Mouse (Mus musculus) MEL (cell line): ENCODE measurements around the gene Hoxc6. TPM values are rescaled to one million over a fixed set of nuclear protein-coding genes. Genes with fewer than 3 reads are reported as not detected.

Experiments
- DNase-seq: peaks from one replicate; pipeline ENCODE4 v3.0.0; 2011; ENCODE audit warnings: low read depth, low spot score
- H3K27ac ChIP-seq: 2 replicates; pipeline ENCODE4 v1.5.1; 2012; ENCODE audit warnings: low read depth, mild to moderate bottlenecking, control low read depth, low read length, moderate library complexity; ENCODE audit not compliant: control insufficient read depth
- H3K27me3 ChIP-seq, 2 experiments: fragments of 150-350 bp in 1 of 2; sonication (generic) in 1 of 2; 2 replicates each; pipeline ENCODE4 v1.6.1; 2012; ENCODE audit warnings: low read length in 2 of 2, mild to moderate bottlenecking in 2 of 2, improper control_type of control experiment in 1 of 2, moderate library complexity in 1 of 2; ENCODE audit not compliant: insufficient read depth in 2 of 2, control insufficient read depth in 1 of 2
- H3K36me3 ChIP-seq, 2 experiments: 2 replicates each; pipeline ENCODE4 v1.6.1; 2012 to 2014; ENCODE audit warnings: low read length in 2 of 2, improper control_type of control experiment in 1 of 2, inconsistent platforms in 1 of 2, mild to moderate bottlenecking in 1 of 2; ENCODE audit not compliant: insufficient read depth in 2 of 2, control insufficient read depth in 1 of 2
- H3K4me1 ChIP-seq, 2 experiments: fragments of 150-350 bp in 1 of 2; sonication (generic) in 1 of 2; 2 replicates each; pipeline ENCODE4 v1.6.1; 2012; ENCODE audit warnings: low read length in 2 of 2, improper control_type of control experiment in 1 of 2, mild to moderate bottlenecking in 1 of 2; ENCODE audit not compliant: insufficient read depth in 2 of 2, control insufficient read depth in 1 of 2
- H3K4me3 ChIP-seq, 2 experiments: fragments of 150-350 bp in 1 of 2; sonication (generic) in 1 of 2; 2 replicates each; pipeline ENCODE4 v1.5.1; 2012; ENCODE audit warnings: low read depth in 2 of 2, low read length in 2 of 2, mild to moderate bottlenecking in 2 of 2, moderate library complexity in 2 of 2, control low read depth in 1 of 2, improper control_type of control experiment in 1 of 2; ENCODE audit not compliant: control insufficient read depth in 1 of 2, insufficient read depth in 1 of 2
- H3K79me2 ChIP-seq: 2 replicates; pipeline ENCODE4 v1.6.1; 2012; ENCODE audit warnings: mild to moderate bottlenecking, low read length, moderate library complexity; ENCODE audit not compliant: control insufficient read depth, poor library complexity, insufficient read depth
- H3K9ac ChIP-seq: 2 replicates; pipeline ENCODE4 v1.6.1; 2012; ENCODE audit warnings: low read depth, mild to moderate bottlenecking, control low read depth, low read length, moderate library complexity; ENCODE audit not compliant: control insufficient read depth, poor library complexity, severe bottlenecking
- H3K9me3 ChIP-seq: fragments of 150-350 bp; sonication (generic); replicated peaks from 2 replicates; pipeline ENCODE4 v1.6.1; 2012; ENCODE audit warnings: mild to moderate bottlenecking, low read length, improper control_type of control experiment, moderate library complexity; ENCODE audit not compliant: insufficient read depth
- BHLHE40 ChIP-seq: IDR thresholded peaks from 2 replicates; pipeline ENCODE4 v1.6.1; 2012; ENCODE audit warnings: low read depth, mild to moderate bottlenecking, inconsistent platforms, low read length, improper control_type of control experiment, borderline replicate concordance
- CHD1 ChIP-seq: IDR thresholded peaks from 2 replicates; pipeline ENCODE4 v1.6.1; 2012; ENCODE audit warnings: low read depth, mild to moderate bottlenecking, inconsistent platforms, low read length, improper control_type of control experiment
- CTCF ChIP-seq, 3 experiments: IDR thresholded peaks in 2 of 3; conservative IDR thresholded peaks in 1 of 3; 2 replicates each; pipeline ENCODE4 v1.5.1; 2011 to 2012; ENCODE audit warnings: low read length in 3 of 3, low read depth in 2 of 3, mild to moderate bottlenecking in 2 of 3, improper control_type of control experiment in 1 of 3, inconsistent platforms in 1 of 3, mixed read lengths in 1 of 3, moderate library complexity in 1 of 3; ENCODE audit not compliant: control insufficient read depth in 1 of 3, insufficient read depth in 1 of 3, poor library complexity in 1 of 3, severe bottlenecking in 1 of 3
- E2F4 ChIP-seq: IDR thresholded peaks from 2 replicates; pipeline ENCODE4 v1.6.1; 2011; ENCODE audit warnings: low read depth, low read length, improper control_type of control experiment, borderline replicate concordance
- ETS1 ChIP-seq: IDR thresholded peaks from 2 replicates; pipeline ENCODE4 v1.6.1; 2012; ENCODE audit warnings: low read depth, mild to moderate bottlenecking, inconsistent platforms, low read length, improper control_type of control experiment, moderate library complexity
- GATA1 ChIP-seq: IDR thresholded peaks from 2 replicates; pipeline ENCODE4 v1.6.1; 2011; ENCODE audit warnings: low read depth, low read length, improper control_type of control experiment
- HCFC1 ChIP-seq: IDR thresholded peaks from 2 replicates; pipeline ENCODE4 v1.6.1; 2012; ENCODE audit warnings: low read depth, mild to moderate bottlenecking, inconsistent platforms, low read length, improper control_type of control experiment, moderate library complexity
- JUND ChIP-seq: IDR thresholded peaks from 2 replicates; pipeline ENCODE4 v1.6.1; 2011; ENCODE audit warnings: low read depth, mild to moderate bottlenecking, improper control_type of control experiment, low read length
- MAFK ChIP-seq: IDR thresholded peaks from 2 replicates; pipeline ENCODE4 v1.6.1; 2011; ENCODE audit warnings: low read depth, mild to moderate bottlenecking, low read length, improper control_type of control experiment, borderline replicate concordance
- MAX ChIP-seq: IDR thresholded peaks from 2 replicates; pipeline ENCODE4 v1.6.1; 2011; ENCODE audit warnings: low read length, improper control_type of control experiment
- MAZ ChIP-seq: IDR thresholded peaks from 2 replicates; pipeline ENCODE4 v1.6.1; 2012; ENCODE audit warnings: low read depth, mild to moderate bottlenecking, inconsistent platforms, low read length, improper control_type of control experiment
- MYC ChIP-seq: IDR thresholded peaks from 2 replicates; pipeline ENCODE4 v1.6.1; 2011; ENCODE audit warnings: low read depth, mild to moderate bottlenecking, low read length, improper control_type of control experiment, moderate library complexity
- POLR2A ChIP-seq, 2 experiments: IDR thresholded peaks; 2 replicates each; pipeline ENCODE4 v1.6.1; 2011 to 2012; ENCODE audit warnings: low read length in 2 of 2, mild to moderate bottlenecking in 2 of 2, control low read depth in 1 of 2, improper control_type of control experiment in 1 of 2, low read depth in 1 of 2, moderate library complexity in 1 of 2; ENCODE audit not compliant: control insufficient read depth in 1 of 2, insufficient read depth in 1 of 2, poor library complexity in 1 of 2
- POLR2AphosphoS5 ChIP-seq: IDR thresholded peaks from 2 replicates; pipeline ENCODE4 v1.6.1; 2012; ENCODE audit warnings: low read depth, borderline replicate concordance, mild to moderate bottlenecking, inconsistent platforms, low read length, moderate library complexity, mixed read lengths
- RAD21 ChIP-seq: IDR thresholded peaks from 2 replicates; pipeline ENCODE4 v1.6.1; 2011; ENCODE audit warnings: mild to moderate bottlenecking, low read depth, low read length, improper control_type of control experiment
- SMC3 ChIP-seq: IDR thresholded peaks from 2 replicates; pipeline ENCODE4 v1.6.1; 2011; ENCODE audit warnings: low read depth, low read length, improper control_type of control experiment
- TAL1 ChIP-seq: IDR thresholded peaks from 2 replicates; pipeline ENCODE4 v1.6.1; 2012; ENCODE audit warnings: mild to moderate bottlenecking, inconsistent platforms, low read length, moderate library complexity, mixed read lengths
- TBP ChIP-seq: IDR thresholded peaks from 2 replicates; pipeline ENCODE4 v1.8.0; 2011; ENCODE audit warnings: low read depth, low read length, improper control_type of control experiment
- TCF12 ChIP-seq: IDR thresholded peaks from 2 replicates; pipeline ENCODE4 v1.6.1; 2014; ENCODE audit warnings: low read depth, mild to moderate bottlenecking, inconsistent platforms, low read length, improper control_type of control experiment, moderate library complexity
- UBTF ChIP-seq: IDR thresholded peaks from 2 replicates; pipeline ENCODE4 v1.6.1; 2012; ENCODE audit warnings: low read depth, mild to moderate bottlenecking, inconsistent platforms, low read length, improper control_type of control experiment, moderate library complexity, borderline replicate concordance; ENCODE audit not compliant: insufficient read depth
- USF1 ChIP-seq: IDR thresholded peaks from 2 replicates; pipeline ENCODE4 v1.6.1; 2014; ENCODE audit warnings: low read depth, mild to moderate bottlenecking, inconsistent platforms, low read length, improper control_type of control experiment, moderate library complexity
- USF2 ChIP-seq, 2 experiments: IDR thresholded peaks; 2 replicates each; pipeline ENCODE4 v1.6.1; 2011 to 2012; ENCODE audit warnings: improper control_type of control experiment in 2 of 2, low read length in 2 of 2, borderline replicate concordance in 1 of 2, inconsistent platforms in 1 of 2, low read depth in 1 of 2, mild to moderate bottlenecking in 1 of 2; ENCODE audit not compliant: insufficient read depth in 1 of 2
- ZC3H11A ChIP-seq: IDR thresholded peaks from 2 replicates; pipeline ENCODE4 v1.6.1; 2012; ENCODE audit warnings: low read depth, mild to moderate bottlenecking, inconsistent platforms, low read length, improper control_type of control experiment
- ZKSCAN1 ChIP-seq: IDR thresholded peaks from 2 replicates; pipeline ENCODE4 v1.6.1; 2012; ENCODE audit warnings: low read depth, mild to moderate bottlenecking, inconsistent platforms, low read length, improper control_type of control experiment, moderate library complexity
- ZNF384 ChIP-seq: IDR thresholded peaks from 2 replicates; pipeline ENCODE4 v1.6.1; 2012; ENCODE audit warnings: low read depth, mild to moderate bottlenecking, inconsistent platforms, low read length, improper control_type of control experiment
- polyA plus RNA-seq, 2 experiments: library from polyadenylated mRNA; stranded (reverse) in 1 of 2; unstranded in 1 of 2; fragments of >175 nt in 1 of 2; fragments of >200 nt in 1 of 2; gene quantifications; 2 replicates each; pipeline versions ENCODE4 v1.2.1 to v1.2.4; 2012; ENCODE audit warnings: low replicate concordance in 2 of 2, low read depth in 1 of 2; ENCODE audit not compliant: insufficient read length in 2 of 2, insufficient read depth in 1 of 2, missing spikeins in 1 of 2
- total RNA-seq: library from RNA; depleted of rRNA; stranded (reverse); fragments of 300-350 nt; gene quantifications from 2 replicates; pipeline ENCODE4 v1.2.3, GENCODE M21; 2012

Gene Hoxc6
- total and polyA plus RNA-seq, 3 experiments, result 2.3 to 9.4 TPM; not detected in 1

GRCm38 (mm10) chr15:103032167-103032566, 34.1 kb downstream of the Hoxc6 start:
- Histone ChIP-seq H3K9me3 (no peaks in the 10 kb centered on the region), H3K27ac (no peak overlapping the region), H3K27me3 (no peaks in the 10 kb centered on the region), H3K36me3 (peaks cover 0 to 4% of the 10 kb centered on the region in 2 experiments; a peak in 2 of 4 replicates), H3K4me3 (no peak overlapping the region), H3K4me1 (peaks cover 0 to 9% of the 10 kb centered on the region in 2 experiments; a peak in 3 of 4 replicates), H3K79me2 (peaks cover 9% of the 10 kb centered on the region), H3K9ac (no peak overlapping the region)
- no peak for DNase-seq
- no peak for TF ChIP-seq POLR2A (IDR thresholded peaks at IDR 0.05; ENCODE audit: control insufficient read depth in 1 of 2, insufficient read depth in 1 of 2, low read depth in 1 of 2, low read length in 2 of 2, poor library complexity in 1 of 2)
- TF ChIP-seq BHLHE40, result no peak
- no peak for TF ChIP-seq ZNF384
- TF ChIP-seq ZC3H11A, result no peak
- TF ChIP-seq ZKSCAN1, result no peak
- no peak for TF ChIP-seq POLR2AphosphoS5
- TF ChIP-seq ETS1, result no peak
- TF ChIP-seq MAZ, result no peak
- TF ChIP-seq GATA1, result no peak
- TF ChIP-seq MAX, result no peak
- TF ChIP-seq JUND, result no peak
- no peak for TF ChIP-seq HCFC1
- no peak for TF ChIP-seq UBTF
- no peak for TF ChIP-seq E2F4
- no peak for TF ChIP-seq USF2 (IDR thresholded peaks at IDR 0.05; ENCODE audit: borderline replicate concordance in 1 of 2, insufficient read depth in 1 of 2, low read depth in 1 of 2, low read length in 2 of 2)
- TF ChIP-seq CHD1, result no peak
- no peak for TF ChIP-seq USF1
- TF ChIP-seq SMC3, result no peak
- TF ChIP-seq RAD21, result no peak

GRCm38 (mm10) chr15:103032646-103033575, 34.9 kb downstream of the Hoxc6 start:
- peaks cover 0 to 9% of the 10 kb centered on the region in 2 experiments; a peak in 3 of 4 replicates for H3K4me1 ChIP-seq
- H3K27me3 ChIP-seq, result no peaks in the 10 kb centered on the region
- H3K4me3 ChIP-seq, result no peak overlapping the region
- DNase-seq, result no peak
- peaks cover 9% of the 10 kb centered on the region for H3K79me2 ChIP-seq
- H3K9me3 ChIP-seq, result no peaks in the 10 kb centered on the region
- no peak for TF ChIP-seq TCF12
- no peak for TF ChIP-seq HCFC1
- TF ChIP-seq UBTF, result no peak
- no peak for TF ChIP-seq USF1
- no peak for TF ChIP-seq ZC3H11A
- no peak for TF ChIP-seq GATA1
- TF ChIP-seq BHLHE40, result no peak
- no peak for TF ChIP-seq ZNF384
- TF ChIP-seq TBP, result no peak
- TF ChIP-seq CTCF (IDR thresholded peaks at IDR 0.05 in 2 of 3, conservative IDR thresholded peaks at IDR 0.05 in 1 of 3; ENCODE audit: control insufficient read depth in 1 of 3, insufficient read depth in 1 of 3, low read depth in 2 of 3, low read length in 3 of 3, poor library complexity in 1 of 3, severe bottlenecking in 1 of 3), result no peak
- no peak for TF ChIP-seq POLR2A (IDR thresholded peaks at IDR 0.05; ENCODE audit: control insufficient read depth in 1 of 2, insufficient read depth in 1 of 2, low read depth in 1 of 2, low read length in 2 of 2, poor library complexity in 1 of 2)
- no peak for TF ChIP-seq MAFK
- no peak for TF ChIP-seq ETS1
- no peak for TF ChIP-seq TAL1
- no peak for TF ChIP-seq USF2 (IDR thresholded peaks at IDR 0.05; ENCODE audit: borderline replicate concordance in 1 of 2, insufficient read depth in 1 of 2, low read depth in 1 of 2, low read length in 2 of 2)
- no peak for TF ChIP-seq MYC
- H3K9ac ChIP-seq, result no peak overlapping the region
- peaks cover 0 to 4% of the 10 kb centered on the region in 2 experiments; a peak in 2 of 4 replicates for H3K36me3 ChIP-seq
- no peak overlapping the region for H3K27ac ChIP-seq
